Mouse (Mus musculus): ENCODE measurements around the gene Hmcn1. TPM values are rescaled to one million over a fixed set of nuclear protein-coding genes. Genes with fewer than 3 reads are reported as not detected.

Hmcn1 gene
- total and polyA plus RNA-seq, 2 experiments from 2014 or later: 0.80 to 6.3 TPM

- Histone ChIP-seq H3K4me2 (ENCODE audit: low read depth, low read length) (no peak overlapping the region), H3K9ac (replicated peaks; ENCODE audit: low read length) (no peak overlapping the region), H3K27me3 (ENCODE audit: insufficient read depth, low read length) (no peaks in the 10 kb centered on the region), H3K4me1 (ENCODE audit: insufficient read depth, low read length) (no peaks in the 10 kb centered on the region), H3K36me3 (ENCODE audit: insufficient read depth, low read length) (no peaks in the 10 kb centered on the region), H3K27ac (no peak overlapping the region), H3K4me3 (ENCODE audit: low read length) (no peak overlapping the region), H3K9me3 (ENCODE audit: low read length) (no peaks in the 10 kb centered on the region)
- no peak for TF ChIP-seq CTCF (IDR thresholded peaks at IDR 0.05; ENCODE audit: low read depth)
- ATAC-seq (no peak), DNase-seq (ENCODE audit: low spot score) (no peak)
- WGBS: 63% methylated on average over 5 of the region's 5 CpGs
These were observed 33.7 kb downstream of the Hmcn1 start for GRCm38 (mm10) chr1:150959486-150960074.

GRCm38 (mm10) chr1:150951004-150951403, 42.2 kb downstream of the Hmcn1 start:
- Histone ChIP-seq H3K9me3 (ENCODE audit: low read length) (no peaks in the 10 kb centered on the region), H3K27me3 (ENCODE audit: insufficient read depth, low read length) (no peaks in the 10 kb centered on the region), H3K4me3 (ENCODE audit: low read length) (no peak overlapping the region), H3K4me1 (ENCODE audit: insufficient read depth, low read length) (no peaks in the 10 kb centered on the region), H3K9ac (replicated peaks; ENCODE audit: low read length) (no peak overlapping the region), H3K4me2 (ENCODE audit: low read depth, low read length) (no peak overlapping the region), H3K36me3 (ENCODE audit: insufficient read depth, low read length) (no peaks in the 10 kb centered on the region), H3K27ac (no peak overlapping the region)
- TF ChIP-seq CTCF (IDR thresholded peaks at IDR 0.05; ENCODE audit: low read depth): no peak
- 94% methylated on average over 5 of the region's 5 CpGs for WGBS
- ATAC-seq: no peak
- DNase-seq (ENCODE audit: low spot score): no peak

DNA sequence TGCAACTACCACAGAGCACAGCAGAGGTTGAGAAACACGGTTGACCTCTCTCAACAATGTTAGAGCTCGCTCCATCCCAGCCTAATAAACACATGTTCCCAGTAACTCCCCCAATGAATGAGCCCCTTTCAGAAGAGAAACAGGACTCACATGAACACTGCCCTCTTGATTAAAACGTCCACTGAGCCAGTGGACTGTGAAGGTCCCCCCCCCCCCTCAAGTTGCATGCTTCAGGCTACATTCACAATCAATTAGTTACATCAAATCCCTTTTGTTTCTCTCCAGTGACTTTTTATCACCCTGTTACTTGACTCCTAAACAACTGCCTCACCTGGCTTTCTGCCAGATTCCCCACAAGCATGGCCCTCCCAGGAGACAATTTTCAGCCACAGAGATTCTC, 43.2 kb downstream of the Hmcn1 start:
- no peaks in the 10 kb centered on the region for H3K9me3 ChIP-seq (ENCODE audit: low read length)
- H3K4me3 ChIP-seq (ENCODE audit: low read length): no peak overlapping the region
- no peak overlapping the region for H3K27ac ChIP-seq
- no peaks in the 10 kb centered on the region for H3K4me1 ChIP-seq (ENCODE audit: insufficient read depth, low read length)
- peak; percentile 96 for ATAC-seq
- no peak overlapping the region for H3K4me2 ChIP-seq (ENCODE audit: low read depth, low read length)
- H3K36me3 ChIP-seq (ENCODE audit: insufficient read depth, low read length): no peaks in the 10 kb centered on the region
- no peak overlapping the region for H3K9ac ChIP-seq (replicated peaks; ENCODE audit: low read length)
- WGBS: 13% methylated on average over 3 of the region's 3 CpGs
- DNase-seq (ENCODE audit: low spot score): peak; percentile 74
- H3K27me3 ChIP-seq (ENCODE audit: insufficient read depth, low read length): no peaks in the 10 kb centered on the region
- TF ChIP-seq CTCF (IDR thresholded peaks at IDR 0.05; ENCODE audit: low read depth): no peak

DNA sequence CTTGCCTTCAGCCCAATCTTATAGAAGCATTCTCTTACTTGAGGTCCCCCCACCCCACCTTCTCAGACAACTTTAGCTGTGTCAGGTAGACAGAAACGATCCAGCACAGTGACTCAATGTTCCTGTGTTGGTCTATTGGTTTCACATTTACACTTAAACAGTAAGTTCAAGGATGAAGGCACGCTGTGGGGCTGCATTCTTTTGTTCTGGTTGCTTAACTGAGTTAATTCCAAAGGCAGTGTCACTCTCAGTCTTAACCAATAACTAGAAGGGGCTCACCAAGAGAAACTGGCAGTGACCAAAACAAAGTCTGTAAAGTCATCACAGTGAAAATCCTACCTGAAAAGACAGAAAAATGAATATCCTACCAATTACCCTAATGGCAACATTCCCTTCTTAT, 44.3 kb downstream of the Hmcn1 start:
- DNase-seq (ENCODE audit: low spot score) (no peak), ATAC-seq (no peak)
- H3K4me1 ChIP-seq (ENCODE audit: insufficient read depth, low read length): no peaks in the 10 kb centered on the region
- no peak overlapping the region for H3K4me2 ChIP-seq (ENCODE audit: low read depth, low read length)
- H3K36me3 ChIP-seq (ENCODE audit: insufficient read depth, low read length): no peaks in the 10 kb centered on the region
- H3K27me3 ChIP-seq (ENCODE audit: insufficient read depth, low read length): no peaks in the 10 kb centered on the region
- H3K9ac ChIP-seq (replicated peaks; ENCODE audit: low read length): no peak overlapping the region
- H3K4me3 ChIP-seq (ENCODE audit: low read length): no peak overlapping the region
- WGBS: 52% methylated on average over 2 of the region's 2 CpGs
- H3K9me3 ChIP-seq (ENCODE audit: low read length): no peaks in the 10 kb centered on the region
- no peak for TF ChIP-seq CTCF (IDR thresholded peaks at IDR 0.05; ENCODE audit: low read depth)
- no peak overlapping the region for H3K27ac ChIP-seq

DNA sequence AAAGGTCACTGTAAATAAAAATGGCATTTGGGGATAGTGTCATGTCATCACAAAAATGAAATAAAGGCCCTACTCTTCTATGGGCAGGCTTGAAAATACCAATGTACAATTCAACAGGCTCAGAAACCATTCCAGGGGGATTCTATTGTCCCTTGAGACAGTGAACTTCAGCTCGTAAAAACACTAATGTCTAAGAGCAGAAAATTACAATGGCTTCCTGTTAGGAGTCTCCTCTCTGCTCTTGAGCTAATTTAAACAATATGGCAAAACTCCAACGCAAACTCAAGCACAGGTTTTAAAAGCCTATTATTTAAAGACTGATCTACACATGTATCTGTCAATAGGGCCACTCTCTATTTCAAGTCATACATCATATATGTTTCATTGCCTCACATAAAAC, 49.6 kb downstream of the Hmcn1 start:
- no peak for DNase-seq (ENCODE audit: low spot score)
- H3K4me3 ChIP-seq (ENCODE audit: low read length): no peak overlapping the region
- H3K4me1 ChIP-seq (ENCODE audit: insufficient read depth, low read length): no peaks in the 10 kb centered on the region
- no peaks in the 10 kb centered on the region for H3K9me3 ChIP-seq (ENCODE audit: low read length)
- no peak for ATAC-seq
- no peak for TF ChIP-seq CTCF (IDR thresholded peaks at IDR 0.05; ENCODE audit: low read depth)
- H3K4me2 ChIP-seq (ENCODE audit: low read depth, low read length): no peak overlapping the region
- WGBS: 35% methylated on average over 2 of the region's 2 CpGs
- no peak overlapping the region for H3K27ac ChIP-seq
- H3K27me3 ChIP-seq (ENCODE audit: insufficient read depth, low read length): no peaks in the 10 kb centered on the region
- H3K36me3 ChIP-seq (ENCODE audit: insufficient read depth, low read length): no peaks in the 10 kb centered on the region
- H3K9ac ChIP-seq (replicated peaks; ENCODE audit: low read length): no peak overlapping the region

DNA sequence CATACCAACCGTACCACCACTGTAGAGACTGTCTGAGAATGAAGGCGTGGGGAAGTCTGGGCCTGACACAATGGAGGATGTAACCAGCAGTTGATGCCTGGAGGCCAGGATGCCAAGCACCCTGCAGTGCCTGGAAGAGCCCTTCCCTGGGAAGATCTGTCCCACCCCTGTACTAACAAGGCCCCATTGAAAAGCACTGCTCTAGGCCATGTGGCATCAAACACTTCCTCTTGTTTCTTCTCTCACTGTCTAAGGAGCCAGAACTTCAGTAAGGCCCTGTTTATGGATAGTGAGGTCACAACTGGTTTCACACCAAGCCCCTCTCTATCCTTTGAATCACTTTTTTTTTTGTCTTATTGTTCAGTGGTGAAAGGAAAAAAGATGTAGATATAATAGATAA, 51.1 kb downstream of the Hmcn1 start:
- 79% methylated on average over 2 of the region's 2 CpGs for WGBS
- no peak for TF ChIP-seq CTCF (IDR thresholded peaks at IDR 0.05; ENCODE audit: low read depth)
- Histone ChIP-seq H3K9ac (replicated peaks; ENCODE audit: low read length) (no peak overlapping the region), H3K27me3 (ENCODE audit: insufficient read depth, low read length) (no peaks in the 10 kb centered on the region), H3K36me3 (ENCODE audit: insufficient read depth, low read length) (no peaks in the 10 kb centered on the region), H3K4me1 (ENCODE audit: insufficient read depth, low read length) (no peaks in the 10 kb centered on the region), H3K4me2 (ENCODE audit: low read depth, low read length) (no peak overlapping the region), H3K9me3 (ENCODE audit: low read length) (no peaks in the 10 kb centered on the region), H3K27ac (no peak overlapping the region), H3K4me3 (ENCODE audit: low read length) (no peak overlapping the region)
- DNase-seq (ENCODE audit: low spot score) (no peak), ATAC-seq (no peak)

DNA sequence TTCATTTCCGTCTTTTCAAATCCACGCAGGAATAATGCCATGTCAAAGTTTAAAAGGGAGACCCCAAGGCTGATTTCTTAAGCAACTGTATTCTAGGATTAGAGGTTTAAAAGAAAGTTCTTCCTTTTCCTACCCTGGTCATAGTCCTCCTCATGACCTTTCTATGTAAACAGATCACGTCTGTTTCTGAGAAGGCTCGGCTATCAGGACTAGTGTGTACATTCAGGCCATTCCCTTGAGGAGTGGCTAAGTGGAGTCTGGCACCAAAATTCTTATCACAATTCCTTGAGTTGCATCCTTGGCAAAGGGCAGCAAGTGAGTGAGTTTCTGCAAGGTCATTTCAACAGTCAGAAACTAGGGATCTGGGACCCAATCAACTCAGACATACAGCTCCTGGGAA, 56.4 kb downstream of the Hmcn1 start:
- H3K36me3 ChIP-seq (ENCODE audit: insufficient read depth, low read length): no peaks in the 10 kb centered on the region
- no peaks in the 10 kb centered on the region for H3K9me3 ChIP-seq (ENCODE audit: low read length)
- H3K27me3 ChIP-seq (ENCODE audit: insufficient read depth, low read length): no peaks in the 10 kb centered on the region
- H3K27ac ChIP-seq: no peak overlapping the region
- H3K4me2 ChIP-seq (ENCODE audit: low read depth, low read length): no peak overlapping the region
- ATAC-seq (no peak), DNase-seq (ENCODE audit: low spot score) (no peak)
- no peaks in the 10 kb centered on the region for H3K4me1 ChIP-seq (ENCODE audit: insufficient read depth, low read length)
- H3K9ac ChIP-seq (replicated peaks; ENCODE audit: low read length): no peak overlapping the region
- no peak for TF ChIP-seq CTCF (IDR thresholded peaks at IDR 0.05; ENCODE audit: low read depth)
- no peak overlapping the region for H3K4me3 ChIP-seq (ENCODE audit: low read length)
- 85% methylated on average over 4 of the region's 4 CpGs for WGBS

All from hindbrain, postnatal 0 days (tissue).